Mouse (Mus musculus): ENCODE data around the gene Cox14. TPM values are rescaled to one million over a fixed set of nuclear protein-coding genes. Genes with fewer than 3 reads are reported as not detected.
"Not testable (repeated sequence)": the region's sequence is repeated elsewhere in the genome, so short reads cannot be mapped to it uniquely, and the experiment has no call there.

Cox14 gene
- total RNA-seq, 2 experiments from 2014 or later: 17.2 to 60.9 TPM

DNA sequence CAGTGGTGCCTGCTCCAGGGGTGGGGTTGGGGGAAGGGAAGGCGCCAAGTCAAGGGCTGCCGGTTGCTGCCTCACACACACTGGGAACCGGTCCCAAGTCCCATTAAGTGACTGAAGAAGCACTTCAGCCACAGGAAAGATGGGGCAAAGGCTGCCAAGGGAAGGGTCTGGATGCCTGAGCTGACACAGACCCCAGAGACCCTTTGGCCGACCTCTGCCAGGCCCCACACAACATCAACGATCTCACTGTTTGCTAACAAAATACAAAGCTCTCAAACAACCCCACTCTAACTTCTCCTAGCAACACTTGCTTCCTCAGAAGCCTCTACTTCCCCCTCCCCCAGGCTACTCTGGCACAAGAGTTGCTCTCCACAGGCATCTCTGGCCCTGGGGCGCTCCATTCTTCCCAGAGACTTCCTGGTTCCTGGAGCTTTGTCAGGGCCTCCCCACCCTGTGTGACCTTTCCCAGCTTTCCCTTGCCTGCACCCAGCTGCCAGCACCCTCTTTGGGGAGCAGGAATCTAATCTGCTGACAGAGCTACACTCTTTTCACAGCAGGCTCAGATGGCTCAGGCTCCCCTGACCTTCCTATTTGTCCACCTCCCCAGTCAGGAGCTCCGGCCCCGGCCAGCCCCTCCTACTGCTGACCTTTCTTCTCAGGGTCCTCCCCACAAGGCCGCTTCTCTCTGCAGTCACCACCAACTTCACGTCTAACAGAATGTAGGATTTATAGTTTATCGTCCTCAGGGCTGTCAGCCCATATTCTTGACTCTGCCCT is 1.7 kb upstream of the Cox14 start:
- no peak for ATAC-seq (replicated peaks; ENCODE audit: low FRiP score, low TSS enrichment, poor library complexity, severe bottlenecking)

DNA sequence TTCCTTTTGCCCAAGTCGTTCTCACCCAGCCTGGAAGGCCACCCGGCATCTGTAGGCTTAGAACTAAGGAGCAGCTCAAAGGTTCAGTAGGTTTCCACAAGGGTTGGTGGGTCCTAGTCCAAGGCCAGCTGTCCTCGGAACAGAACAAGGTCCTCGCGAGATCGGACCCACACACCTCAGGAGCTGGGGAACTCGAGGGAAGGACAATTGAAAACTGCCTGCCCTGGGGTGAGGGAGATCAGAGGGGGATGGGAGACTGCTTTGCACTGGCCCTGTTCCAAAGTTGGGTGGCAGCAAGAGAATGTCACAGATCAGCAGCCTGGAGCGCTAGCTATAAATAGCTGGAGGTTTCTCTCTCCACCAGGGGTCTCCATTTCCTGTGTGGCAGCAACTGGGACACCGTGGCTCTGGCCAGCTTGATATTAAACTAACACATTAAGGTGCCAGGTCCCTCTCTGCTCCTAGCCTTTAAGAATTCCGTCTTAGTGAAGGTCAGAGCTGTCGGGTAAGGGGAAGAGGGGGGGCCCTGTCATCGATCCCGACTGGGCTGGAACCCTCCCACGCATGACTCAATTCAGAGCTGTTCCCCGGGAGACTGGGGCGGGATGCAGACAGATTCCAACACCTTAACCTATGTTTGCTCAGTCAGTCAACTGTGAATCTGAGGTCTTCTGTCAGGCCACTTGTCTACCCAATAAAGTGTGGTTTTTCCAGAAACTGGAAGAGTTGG is 961 bp upstream of the Cox14 start:
- peak; percentile 36 for ATAC-seq (replicated peaks; ENCODE audit: low FRiP score, low TSS enrichment, poor library complexity, severe bottlenecking)

DNA sequence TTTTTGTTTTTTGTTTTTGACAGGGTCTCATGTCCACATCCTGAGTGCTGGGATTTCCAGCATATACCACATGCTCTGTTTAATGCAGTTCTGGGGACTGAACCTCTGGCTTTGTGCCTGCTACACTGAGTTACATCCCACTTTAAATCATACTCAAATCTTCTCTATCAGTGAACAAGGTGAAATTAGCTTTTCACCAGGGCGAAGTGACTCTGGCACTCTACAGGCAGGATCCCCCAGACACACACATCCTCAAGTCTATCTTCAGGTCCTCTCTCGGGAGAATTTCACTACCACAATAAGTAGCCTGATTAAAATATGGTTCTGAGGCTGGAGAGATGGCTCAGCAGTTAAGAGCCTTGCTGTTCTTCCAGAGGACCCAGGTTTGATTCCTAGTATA is 1.1 kb downstream of the Cox14 start:
- ATAC-seq (replicated peaks; ENCODE audit: low FRiP score, low TSS enrichment, poor library complexity, severe bottlenecking): no peak

DNA sequence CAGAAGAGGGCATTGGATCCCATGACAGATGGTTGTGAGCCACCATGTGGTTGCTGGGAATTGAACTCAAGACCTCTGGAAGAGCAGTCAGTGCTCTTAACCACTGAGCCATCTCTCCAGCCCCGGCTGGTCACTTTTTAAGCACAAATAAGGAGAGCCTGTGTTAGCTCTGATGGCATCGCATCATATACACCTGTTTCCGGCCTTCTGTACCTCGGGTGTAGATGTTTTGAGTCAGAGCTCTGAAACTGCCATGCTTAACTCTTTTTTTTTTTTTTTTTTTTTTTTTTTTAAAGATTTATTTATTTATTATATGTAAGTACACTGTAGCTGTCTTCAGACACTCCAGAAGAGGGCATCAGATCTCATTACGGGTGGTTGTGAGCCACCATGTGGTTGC is 1.6 kb downstream of the Cox14 start:
- ATAC-seq (replicated peaks; ENCODE audit: low FRiP score, low TSS enrichment, poor library complexity, severe bottlenecking): not testable (repeated sequence)

DNA sequence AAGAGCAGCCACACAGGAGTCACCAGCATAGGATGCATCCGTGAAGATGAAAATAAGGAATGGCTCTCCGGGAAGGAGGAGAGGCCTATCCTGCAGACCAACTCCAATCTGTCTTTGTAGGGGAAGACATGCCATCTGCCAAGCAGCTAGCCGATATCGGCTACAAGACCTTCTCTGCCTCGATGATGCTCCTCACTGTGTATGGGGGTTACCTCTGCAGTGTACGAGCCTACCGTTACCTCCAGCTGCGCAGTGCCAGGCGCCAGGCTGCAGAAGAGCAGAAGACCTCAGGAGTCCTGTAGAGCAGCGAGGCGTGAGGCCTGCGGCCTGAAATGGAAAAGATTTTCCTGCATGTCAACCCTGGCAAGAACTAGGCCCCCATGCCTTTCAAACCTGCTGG is 2.1 kb downstream of the Cox14 start:
- ATAC-seq (replicated peaks; ENCODE audit: low FRiP score, low TSS enrichment, poor library complexity, severe bottlenecking): no peak

DNA sequence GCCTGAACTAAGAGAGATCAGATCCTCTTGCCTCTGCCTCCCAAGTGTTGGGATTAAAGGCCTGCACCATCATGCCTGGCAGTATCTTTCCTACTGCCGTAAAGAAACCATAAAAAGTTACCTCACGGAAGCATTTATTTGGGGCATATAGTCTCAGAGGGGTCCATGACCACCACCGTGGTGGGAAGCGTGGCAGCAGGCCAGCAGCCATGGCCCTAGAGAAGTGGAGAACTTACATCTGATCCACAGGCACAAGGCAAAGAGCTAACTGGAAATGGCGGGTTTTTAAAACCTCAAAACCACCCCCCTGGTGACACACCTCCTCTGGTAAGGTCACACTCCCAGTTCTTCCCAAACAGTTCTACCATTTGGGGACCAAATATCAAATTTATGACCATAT is 2.8 kb downstream of the Cox14 start:
- no peak for ATAC-seq (replicated peaks; ENCODE audit: low FRiP score, low TSS enrichment, poor library complexity, severe bottlenecking)

DNA sequence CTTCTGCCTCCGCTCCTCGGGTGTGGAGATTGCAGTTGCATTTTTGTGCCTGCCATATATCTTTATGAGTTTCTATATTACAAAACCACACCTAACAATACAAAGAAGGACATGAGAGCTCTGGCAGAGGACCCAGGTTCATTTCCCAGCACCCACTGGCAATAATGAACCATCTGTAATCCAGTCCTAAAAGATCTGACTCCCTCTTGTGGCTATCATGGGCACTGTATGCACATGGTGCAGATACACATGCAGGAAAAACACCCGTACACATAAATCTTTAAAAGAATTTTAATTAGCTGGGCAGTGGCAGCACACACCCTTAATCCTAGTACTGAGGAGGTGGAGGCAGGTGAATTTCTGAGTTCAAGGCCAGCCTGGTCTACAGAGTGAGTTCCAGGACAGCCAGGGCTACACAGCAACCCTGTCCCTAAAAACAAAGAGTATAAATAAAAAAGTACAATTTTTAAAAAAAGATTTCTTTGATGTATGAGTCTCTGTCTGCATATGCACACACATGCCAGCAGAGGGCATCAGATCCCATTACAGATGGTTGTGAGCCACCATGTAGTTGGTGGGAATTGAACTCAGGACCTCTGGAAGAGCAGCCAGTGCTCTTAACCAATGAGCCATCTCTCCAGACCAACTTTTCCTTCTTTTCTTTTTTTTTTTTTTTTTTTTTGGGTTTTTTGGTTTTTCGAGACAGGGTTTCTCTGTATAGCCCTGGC is 3.8 kb downstream of the Cox14 start:
- ATAC-seq (replicated peaks; ENCODE audit: low FRiP score, low TSS enrichment, poor library complexity, severe bottlenecking): no peak

DNA sequence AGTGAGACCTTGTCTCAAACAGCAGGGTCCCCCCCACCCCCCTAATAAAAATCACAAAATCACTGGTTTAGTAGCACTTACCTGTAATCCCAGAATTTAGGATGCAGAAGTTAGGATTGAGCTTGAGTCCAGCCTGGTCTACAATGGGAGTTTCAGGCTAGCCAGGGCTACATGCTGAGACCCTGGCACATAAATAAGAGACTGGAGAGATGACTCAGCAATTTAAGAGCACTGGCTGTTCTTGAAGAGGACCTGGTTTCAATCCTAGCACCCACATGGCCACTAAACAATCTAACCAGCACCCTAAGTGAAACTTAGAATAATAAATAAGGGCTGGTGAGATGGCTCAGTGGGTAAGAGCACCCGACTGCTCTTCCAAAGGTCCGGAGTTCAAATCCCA is 5.7 kb downstream of the Cox14 start:
- ATAC-seq (replicated peaks; ENCODE audit: low FRiP score, low TSS enrichment, poor library complexity, severe bottlenecking): no peak

DNA sequence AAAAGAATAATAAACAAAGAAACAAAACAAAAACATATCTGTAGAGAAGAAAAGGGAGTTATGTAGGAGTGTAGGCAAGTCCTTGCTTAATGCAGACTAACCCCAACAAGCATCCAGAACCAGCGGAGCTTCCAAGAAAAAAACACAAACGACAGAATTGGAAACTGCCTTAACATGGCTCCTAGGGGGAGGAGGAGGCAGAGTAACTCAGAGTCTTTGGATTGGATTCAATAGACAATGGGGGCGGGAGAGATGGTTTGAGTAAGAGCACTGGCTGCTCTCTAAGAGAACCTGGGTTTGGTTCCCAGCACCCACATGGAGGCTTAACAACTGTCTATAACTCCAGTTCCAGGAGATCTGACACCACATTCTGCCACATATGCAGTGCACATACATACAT is 6.3 kb downstream of the Cox14 start:
- ATAC-seq (replicated peaks; ENCODE audit: low FRiP score, low TSS enrichment, poor library complexity, severe bottlenecking): no peak

DNA sequence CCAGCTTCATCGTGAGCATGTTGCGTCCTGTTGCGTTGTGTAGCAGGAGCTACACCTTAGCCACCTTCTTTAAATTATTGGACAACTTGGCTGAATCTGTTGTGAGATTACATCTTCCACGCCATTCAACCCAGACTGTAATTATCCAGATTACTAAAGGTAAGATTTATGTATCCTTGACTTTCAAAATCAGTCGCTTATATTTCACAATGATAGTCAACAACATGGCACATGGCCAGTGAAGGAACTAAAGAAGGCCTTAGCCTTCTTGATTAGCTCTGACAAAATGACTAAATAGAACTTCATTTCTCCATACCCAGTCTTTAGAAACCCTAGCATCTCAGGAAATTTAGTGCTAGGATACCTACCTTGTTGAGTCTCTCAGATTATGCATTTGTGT is 7.8 kb downstream of the Cox14 start:
- no peak for ATAC-seq (replicated peaks; ENCODE audit: low FRiP score, low TSS enrichment, poor library complexity, severe bottlenecking)

DNA sequence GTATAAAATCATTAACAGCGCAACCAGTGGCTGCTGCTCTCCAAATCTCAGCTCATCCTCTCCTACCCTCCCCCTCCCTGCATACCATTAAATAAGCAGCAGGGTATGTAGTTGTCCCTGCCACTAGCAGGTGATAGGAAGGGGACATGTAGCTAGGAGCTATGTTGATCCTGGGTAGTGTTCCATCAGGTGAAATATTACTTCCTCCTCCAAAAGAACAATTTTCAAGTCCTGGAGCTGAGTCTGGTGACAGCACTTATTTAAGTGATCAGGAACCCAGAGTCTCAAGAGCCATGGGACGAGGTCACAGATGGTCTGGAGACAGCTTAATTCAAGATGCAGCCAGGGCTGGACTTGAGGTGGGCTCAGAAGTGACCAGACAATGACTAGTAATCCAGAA is 10.2 kb downstream of the Cox14 start:
- no peak for ATAC-seq (replicated peaks; ENCODE audit: low FRiP score, low TSS enrichment, poor library complexity, severe bottlenecking)

DNA sequence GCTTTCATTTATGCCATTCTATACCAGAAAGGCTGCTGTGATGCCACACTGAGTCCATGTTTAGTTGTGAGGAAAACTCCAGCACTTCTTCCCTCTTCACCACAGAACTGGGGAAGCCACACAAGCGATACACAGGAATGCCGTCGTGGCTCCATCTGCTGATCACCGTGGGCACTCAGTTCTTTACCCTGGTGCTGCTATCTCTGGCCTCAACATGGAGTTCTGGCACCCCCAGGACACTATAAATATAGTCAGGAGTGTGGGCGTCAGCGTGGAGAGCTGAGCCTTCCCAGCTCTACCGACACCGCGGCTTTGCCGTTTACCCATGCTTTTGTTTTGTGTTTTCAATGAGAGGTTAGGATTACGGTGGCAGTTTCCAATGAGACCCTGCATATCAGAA is 11.3 kb downstream of the Cox14 start:
- ATAC-seq (replicated peaks; ENCODE audit: low FRiP score, low TSS enrichment, poor library complexity, severe bottlenecking): no peak

DNA sequence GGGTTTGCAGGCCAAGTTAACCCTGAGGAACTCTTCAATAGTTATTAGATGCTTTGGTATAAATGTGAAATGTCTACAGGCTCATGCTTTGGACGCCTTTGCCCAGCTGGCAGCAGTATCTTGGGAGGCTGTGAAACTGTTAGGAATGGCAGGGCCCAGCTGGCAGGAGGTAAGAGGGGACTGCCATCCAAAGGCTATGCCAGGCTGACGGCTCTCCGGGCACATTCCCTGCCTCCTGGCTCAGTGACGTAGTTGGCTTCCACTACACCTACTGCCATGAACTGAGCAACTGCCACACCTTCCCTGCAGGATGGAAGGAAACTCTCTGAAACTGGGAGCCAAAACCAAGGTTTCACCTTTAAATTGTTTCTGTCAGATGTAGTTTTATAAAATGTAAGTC is 14.8 kb downstream of the Cox14 start:
- ATAC-seq (replicated peaks; ENCODE audit: low FRiP score, low TSS enrichment, poor library complexity, severe bottlenecking): no peak

DNA sequence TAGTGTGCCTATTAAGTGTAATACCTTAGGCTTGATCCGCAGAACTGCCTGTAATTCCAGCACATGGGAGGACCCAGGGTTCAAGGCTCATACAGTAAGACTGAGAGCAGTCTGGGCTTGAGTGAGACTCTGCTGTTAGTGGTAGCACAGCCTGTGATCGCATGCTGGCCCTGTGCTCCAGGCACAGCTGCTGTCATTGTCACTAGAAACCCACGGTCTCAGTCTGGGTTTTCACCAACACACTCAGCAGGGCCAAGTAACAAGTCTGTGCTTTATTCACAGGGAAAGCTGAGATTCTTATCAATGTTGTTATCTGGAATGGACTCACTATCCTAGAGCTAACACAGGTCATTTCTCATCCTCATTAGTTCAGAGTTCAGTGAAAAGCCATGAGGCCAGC is 28.8 kb downstream of the Cox14 start:
- no peak for ATAC-seq (replicated peaks; ENCODE audit: low FRiP score, low TSS enrichment, poor library complexity, severe bottlenecking)

DNA sequence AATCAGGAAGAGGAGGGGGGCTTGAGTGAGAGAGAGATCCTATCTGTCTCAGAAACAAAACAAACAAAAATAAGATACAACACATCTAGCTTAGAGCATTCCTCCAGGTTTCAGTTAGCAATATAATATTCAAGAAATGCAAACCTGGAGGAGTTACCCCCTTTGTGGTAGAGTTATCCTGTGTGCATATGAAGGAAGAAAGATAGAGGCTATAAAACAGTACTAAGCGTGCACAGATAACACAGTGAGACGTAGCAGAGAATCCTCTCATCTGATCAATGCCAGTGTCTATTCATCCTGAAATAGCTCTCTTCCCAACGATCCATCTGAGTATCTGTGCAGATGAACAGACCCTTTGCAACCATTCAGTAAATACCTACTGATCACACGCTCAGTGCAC is 42.0 kb downstream of the Cox14 start:
- 0 out of 2 replicates have a peak, but pooled peaks have one; percentile 11 for ATAC-seq (replicated peaks; ENCODE audit: low FRiP score, low TSS enrichment, poor library complexity, severe bottlenecking)

DNA sequence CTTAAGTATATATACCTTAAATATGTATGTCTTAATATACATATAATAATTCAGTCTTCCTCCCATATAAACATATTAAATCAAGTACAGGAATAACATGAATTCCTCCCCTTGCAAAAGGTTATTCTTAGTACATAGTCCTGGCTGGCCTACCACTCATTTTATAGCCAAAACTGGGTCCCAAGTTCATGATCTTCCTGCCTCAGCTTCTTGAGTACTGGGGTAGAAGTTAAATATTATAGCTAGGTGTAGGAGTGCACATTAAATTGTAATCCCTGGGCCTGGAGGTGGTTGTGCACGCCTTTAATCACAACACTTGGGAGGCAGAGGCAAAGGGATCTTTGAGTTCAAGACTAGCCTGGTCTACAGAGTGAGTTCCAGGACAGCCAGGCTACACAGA is 43.3 kb downstream of the Cox14 start:
- no peak for ATAC-seq (replicated peaks; ENCODE audit: low FRiP score, low TSS enrichment, poor library complexity, severe bottlenecking)

DNA sequence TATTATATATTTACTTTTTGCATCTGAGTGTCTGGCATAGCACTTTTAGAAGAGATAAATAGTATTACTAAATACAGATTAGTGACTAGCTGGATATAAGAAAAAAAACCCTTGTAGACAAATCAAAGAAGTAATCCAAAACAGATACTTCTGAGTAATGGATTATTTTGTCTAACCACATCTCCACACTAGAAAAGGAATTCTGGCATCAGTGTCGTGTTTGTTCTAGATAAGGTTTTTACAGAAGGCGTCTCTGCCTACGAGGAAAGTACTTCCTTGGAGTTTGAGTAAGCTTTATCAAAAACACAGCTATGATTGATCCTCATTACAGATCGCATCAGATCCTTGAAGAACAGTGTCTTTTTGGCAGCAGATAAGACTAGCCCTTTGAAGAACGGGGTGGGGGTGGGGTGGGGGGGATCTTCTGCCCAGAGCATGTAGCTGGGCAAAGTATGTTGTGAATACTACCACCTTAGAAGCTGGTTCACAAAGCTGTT is 45.6 kb downstream of the Cox14 start:
- no peak for ATAC-seq (replicated peaks; ENCODE audit: low FRiP score, low TSS enrichment, poor library complexity, severe bottlenecking)

DNA sequence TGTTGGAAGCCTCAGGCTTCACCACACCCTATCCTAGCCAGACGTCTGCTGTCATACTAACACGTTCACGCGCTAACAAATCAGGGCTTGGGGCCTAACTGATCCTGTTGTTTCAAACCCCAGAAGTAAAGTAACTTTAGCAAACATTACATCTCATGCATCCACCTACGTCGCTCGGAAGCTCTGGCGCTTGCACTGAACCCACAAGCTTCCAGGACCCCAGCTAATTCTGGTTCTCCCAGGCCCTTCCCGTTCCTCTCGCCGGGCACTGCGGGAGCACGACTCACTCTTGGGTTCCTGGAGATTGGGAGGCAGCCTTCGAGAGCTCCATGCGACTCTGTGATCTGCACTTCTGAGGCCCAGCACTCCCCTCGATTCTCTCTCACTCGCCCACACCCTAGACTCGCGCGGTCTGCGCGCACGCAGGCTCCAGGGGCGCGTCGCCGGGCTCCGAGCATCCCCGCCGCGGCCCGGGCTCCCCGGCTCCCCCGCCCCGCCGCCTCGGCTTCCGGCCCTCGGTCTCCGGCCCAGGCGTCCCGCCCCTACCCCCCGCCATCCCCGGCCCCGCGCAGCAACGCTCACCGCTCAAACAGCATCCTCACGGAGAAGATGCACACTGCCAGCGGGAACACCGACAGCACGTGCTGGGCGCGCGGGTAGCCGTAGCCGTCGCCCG is 46.3 kb downstream of the Cox14 start:
- ATAC-seq (replicated peaks; ENCODE audit: low FRiP score, low TSS enrichment, poor library complexity, severe bottlenecking): no peak

DNA sequence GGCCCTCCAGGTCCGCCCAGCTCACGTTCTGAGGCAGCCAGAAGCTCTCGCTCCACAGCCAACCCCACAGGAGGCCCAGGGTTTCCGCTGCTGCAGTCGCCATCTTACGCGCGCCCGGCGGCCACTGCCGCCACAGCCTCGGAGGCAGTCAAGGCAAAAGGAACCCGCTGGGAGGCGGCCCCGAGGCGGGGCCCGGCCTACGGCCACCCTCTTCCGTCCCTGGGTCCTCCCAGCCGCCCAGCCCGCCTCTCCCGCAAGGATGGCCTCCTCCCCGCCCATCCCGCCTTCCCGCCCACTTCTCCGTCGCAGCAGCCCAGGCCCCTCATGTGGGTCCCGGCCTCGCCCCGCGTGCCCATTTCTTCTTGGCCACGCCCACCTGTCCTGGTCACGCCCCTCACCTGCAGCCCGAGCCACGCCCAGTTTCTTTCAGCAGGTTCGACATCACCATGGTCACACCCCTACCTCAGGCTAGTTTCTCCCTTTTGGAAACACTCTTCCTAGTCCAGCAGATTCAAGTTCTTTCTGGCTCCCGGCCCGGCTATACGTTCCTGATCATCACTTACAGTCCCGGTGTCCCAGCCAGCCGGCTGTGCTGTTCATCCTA is 47.0 kb downstream of the Cox14 start:
- ATAC-seq (replicated peaks; ENCODE audit: low FRiP score, low TSS enrichment, poor library complexity, severe bottlenecking): peak; percentile 84

DNA sequence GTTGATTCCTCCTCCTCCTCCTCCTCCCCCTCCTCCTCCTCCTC is 47.3 kb downstream of the Cox14 start, which contains the start of gene Cers5:
TSS of gene Cers5 (minus strand) at position 5 of the 44 bp plus-strand sequence.
- not testable (repeated sequence) for ATAC-seq (replicated peaks; ENCODE audit: low FRiP score, low TSS enrichment, poor library complexity, severe bottlenecking)

All from megakaryocyte-erythroid progenitor cell, adult 5-6 weeks (primary cell).